Mouse (Mus musculus) retina, postnatal 1 day (tissue): Measurements from ENCODE around the gene Rmi2.

Experiments used
- DNase-seq: peaks from one replicate; pipeline ENCODE4 v3.0.0-alpha.2; 2012

Rmi2 gene

DNA sequence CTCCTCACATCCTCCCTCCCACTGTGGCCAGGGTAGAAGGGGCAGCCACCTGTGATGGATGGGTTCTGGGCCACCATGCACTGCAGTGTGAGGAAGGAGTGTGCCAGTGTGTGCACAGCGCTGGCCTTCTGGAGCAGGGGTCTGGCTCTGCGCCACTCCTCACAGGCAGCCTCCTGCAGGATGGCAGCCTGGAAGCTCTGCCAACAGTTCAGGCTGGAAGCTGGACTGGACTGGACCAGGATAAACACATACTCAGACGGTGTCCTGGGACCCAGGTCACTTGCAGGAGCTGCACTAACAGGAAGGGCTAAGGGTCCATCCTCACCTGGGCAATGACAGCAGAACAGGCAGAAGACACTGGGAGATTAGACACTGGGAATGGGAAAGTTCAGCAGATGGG lies 98.5 kb downstream of the Rmi2 start:
- no peak for DNase-seq

DNA sequence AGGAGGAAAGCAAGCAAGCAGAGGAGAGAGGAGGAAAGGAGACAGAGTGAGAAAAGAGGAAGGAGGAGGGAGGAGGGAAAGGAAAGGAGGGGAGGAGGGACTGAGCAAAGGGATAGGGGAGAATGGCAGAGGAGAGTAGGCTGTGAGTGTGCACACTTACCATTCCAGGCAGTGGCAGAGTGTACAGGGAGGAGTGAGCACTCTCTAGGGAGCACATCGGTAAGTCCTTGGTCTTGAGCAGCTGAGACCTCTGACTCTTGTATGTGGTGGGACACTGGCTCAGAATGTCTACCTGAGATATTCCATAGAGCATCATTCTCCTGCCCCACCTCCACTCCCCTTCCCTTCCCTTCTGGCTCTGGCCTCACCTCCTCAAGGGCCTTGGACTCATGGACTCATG lies 99.2 kb downstream of the Rmi2 start:
- DNase-seq: no peak

DNA sequence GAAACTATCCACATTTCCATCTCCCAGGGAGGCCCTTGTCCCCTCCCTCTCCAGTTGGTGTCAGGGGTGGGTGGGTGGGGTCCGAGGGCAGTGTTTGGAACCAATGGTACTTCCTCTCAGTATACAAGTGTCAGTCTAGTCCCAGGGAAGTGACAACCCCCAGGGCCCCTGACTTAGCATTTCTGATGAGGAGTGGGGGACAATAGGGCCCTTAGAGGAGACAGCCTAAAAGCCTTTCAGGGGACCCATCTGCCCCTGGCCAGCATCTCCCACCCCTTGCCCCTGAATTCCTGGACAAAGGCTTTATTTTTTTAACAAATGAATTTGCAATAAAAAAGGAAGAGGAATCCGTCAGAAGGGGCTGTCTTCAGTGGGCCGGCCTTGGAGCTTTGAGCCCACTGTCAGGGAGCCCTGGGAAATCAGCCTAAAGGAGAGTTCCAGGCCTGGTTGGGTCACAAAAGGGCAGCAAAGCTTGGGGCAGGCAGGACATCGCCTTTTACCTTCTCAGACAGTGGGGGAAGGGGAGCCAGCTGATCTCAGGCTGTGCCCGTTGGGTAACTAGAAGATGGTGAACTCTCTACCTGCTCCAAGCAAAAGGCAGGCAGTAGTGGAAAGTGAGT lies 102.0 kb downstream of the Rmi2 start:
- no peak for DNase-seq

DNA sequence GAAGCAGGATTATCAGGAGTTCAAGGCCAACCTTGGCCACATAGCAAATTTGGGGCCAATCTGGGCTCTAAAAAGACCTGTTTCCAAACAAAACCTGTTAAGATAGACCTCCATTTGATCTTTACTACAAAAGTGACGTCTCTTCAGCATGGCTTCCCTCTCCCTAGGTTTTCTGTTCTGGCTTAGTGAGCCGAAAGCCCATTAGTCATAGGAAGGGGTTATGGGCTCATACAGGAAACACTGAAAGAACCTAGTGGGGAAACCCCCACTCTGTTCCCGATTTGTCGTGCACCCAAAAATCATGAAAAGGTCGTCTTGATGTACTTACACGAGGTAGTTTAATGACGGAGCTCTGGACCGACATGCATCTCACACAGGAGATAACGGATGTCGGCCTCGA lies 102.6 kb downstream of the Rmi2 start:
- no peak for DNase-seq

DNA sequence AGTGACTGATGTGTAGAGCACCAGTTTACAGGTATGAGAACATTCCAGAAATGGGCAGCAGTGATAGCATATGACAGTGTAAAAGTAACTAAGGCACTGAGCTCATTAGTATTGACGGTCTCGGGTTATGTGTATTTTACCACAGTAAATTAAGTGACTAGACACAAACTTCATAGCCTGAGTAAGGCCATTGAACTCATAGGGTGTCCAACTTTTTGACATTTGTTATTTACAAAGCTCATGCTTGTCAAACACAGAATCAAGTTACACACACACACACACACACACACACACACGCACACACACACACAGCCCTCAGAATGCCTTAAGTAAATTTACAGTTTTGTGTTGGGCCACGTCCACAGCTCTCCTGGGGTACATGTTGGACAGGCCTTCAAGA lies 105.1 kb downstream of the Rmi2 start:
- no peak for DNase-seq

DNA sequence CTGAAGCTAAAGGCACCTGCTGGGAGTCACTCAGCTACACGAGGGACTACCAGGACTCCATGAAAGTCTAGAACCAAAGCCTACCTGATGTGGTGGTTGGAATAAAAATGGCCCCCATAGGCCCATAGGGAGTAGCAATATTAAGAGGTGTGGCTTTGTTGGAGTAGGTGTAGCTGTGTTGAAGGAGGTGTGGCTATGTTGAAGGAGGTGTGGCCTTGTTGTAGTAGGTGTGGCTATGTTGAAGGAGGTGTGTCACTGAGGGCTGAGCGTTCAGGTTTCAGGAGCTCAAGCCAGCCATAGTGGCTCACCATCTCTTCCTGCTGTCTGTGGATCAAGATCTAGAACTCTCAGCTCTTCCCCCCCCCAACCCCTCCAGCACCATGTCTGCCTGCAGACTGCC lies 105.8 kb downstream of the Rmi2 start:
- DNase-seq: no peak
